8 mouse cellular contexts compared by ENCODE assay signal in genomic region chr1:131207531-131207930, GRCm38 (mm10). TPM values are rescaled to one million over a fixed set of nuclear protein-coding genes. Genes with fewer than 3 reads are reported as not detected.
DNase-seq lines count a peak whose midpoint lies in the region; ATAC-seq and TF ChIP-seq lines count a peak whose summit lies in the region.

No protein-coding gene starts in this region.

- TF ChIP-seq EP300 in heart, adult 2 months (IDR thresholded peaks at IDR 0.05; ENCODE audit: insufficient read depth, low read depth, low read length), result 0 out of 2 replicates have a peak, but pooled peaks have one; percentile 29

- no peaks in the 10 kb centered on the region for H3K36me3 ChIP-seq in heart, adult 2 months (ENCODE audit: control insufficient read depth, insufficient read depth, low read length)
- no peaks in the 10 kb centered on the region for H3K36me3 ChIP-seq in forebrain, embryonic 12.5 days (replicated peaks)
- no peaks in the 10 kb centered on the region for H3K36me3 ChIP-seq in hindbrain, embryonic 14.5 days (replicated peaks; ENCODE audit: control insufficient read depth, insufficient read depth)
- H3K36me3 ChIP-seq in limb, embryonic 12.5 days, result no peaks in the 10 kb centered on the region
- no peaks in the 10 kb centered on the region for H3K36me3 ChIP-seq in stomach, embryonic 15.5 days

- no peak overlapping the region for H3K9ac ChIP-seq in heart, adult 2 months (ENCODE audit: low read depth, low read length)
- H3K9ac ChIP-seq in forebrain, embryonic 12.5 days, result no peak overlapping the region
- no peak overlapping the region for H3K9ac ChIP-seq in hindbrain, embryonic 14.5 days
- no peak overlapping the region for H3K9ac ChIP-seq in limb, embryonic 12.5 days (replicated peaks)
- H3K9ac ChIP-seq in stomach, embryonic 15.5 days, result no peak overlapping the region

- H3K4me2 ChIP-seq in forebrain, embryonic 12.5 days, result no peak overlapping the region
- H3K4me2 ChIP-seq in hindbrain, embryonic 14.5 days (replicated peaks), result no peak overlapping the region
- H3K4me2 ChIP-seq in limb, embryonic 12.5 days, result no peak overlapping the region
- H3K4me2 ChIP-seq in stomach, embryonic 15.5 days, result no peak overlapping the region

- ATAC-seq in forebrain, embryonic 12.5 days (ENCODE audit: low FRiP score), result peak; percentile 53; the same call in 1 of the 2 replicates
- peak; percentile 59; the same call in 1 of the 2 replicates for ATAC-seq in hindbrain, embryonic 14.5 days (ENCODE audit: low FRiP score)
- peak; percentile 22; the same call in 1 of the 2 replicates for ATAC-seq in limb, embryonic 12.5 days (ENCODE audit: insufficient number of reproducible peaks, insufficient read depth, low FRiP score, low TSS enrichment, low read depth)
- ATAC-seq in stomach, embryonic 15.5 days (ENCODE audit: insufficient read depth, low FRiP score, low read depth), result 0 out of 2 replicates have a peak, but pooled peaks have one; percentile 34

- H3K79me2 ChIP-seq in heart, adult 2 months (replicated peaks; ENCODE audit: control insufficient read depth, insufficient read depth, low read length), result no peaks in the 10 kb centered on the region

- intact Hi-C loops in heart, adult 2 months (cut with DNase I), result loop anchor here (5.0 kb wide), 1 partner anchor 90 kb away; no protein-coding TSS in a partner anchor
- intact Hi-C loops in heart, postnatal 25 days (cut with DNase I), result loop anchor here (5.0 kb wide), 1 partner anchor 40 kb away; the partner anchor contains the start of gene Rassf5

- peak; percentile 54 to 76 for DNase-seq in heart, adult 2 months
- no peak for DNase-seq in heart, postnatal 25 days (ENCODE audit: low spot score)
- DNase-seq in adrenal gland, postnatal 4 days (ENCODE audit: low spot score in 2 of 2), result peak; percentile 43 to 49
- DNase-seq in hindbrain, embryonic 14.5 days (ENCODE audit: low spot score), result peak; percentile 74
- DNase-seq in natural killer cell, adult 2 months (ENCODE audit: low spot score in 2 of 2), result peak; percentile 58 to 76

- no peaks in the 10 kb centered on the region for H3K9me3 ChIP-seq in forebrain, embryonic 12.5 days
- H3K9me3 ChIP-seq in hindbrain, embryonic 14.5 days (ENCODE audit: control insufficient read depth, low read length), result no peaks in the 10 kb centered on the region
- no peaks in the 10 kb centered on the region for H3K9me3 ChIP-seq in limb, embryonic 12.5 days
- H3K9me3 ChIP-seq in stomach, embryonic 15.5 days, result no peaks in the 10 kb centered on the region

- no peak overlapping the region for H3K4me3 ChIP-seq in heart, adult 2 months
- no peak overlapping the region for H3K4me3 ChIP-seq in forebrain, embryonic 12.5 days (replicated peaks)
- no peak overlapping the region for H3K4me3 ChIP-seq in hindbrain, embryonic 14.5 days (replicated peaks; ENCODE audit: low read length)
- H3K4me3 ChIP-seq in limb, embryonic 12.5 days (replicated peaks), result no peak overlapping the region
- H3K4me3 ChIP-seq in stomach, embryonic 15.5 days (replicated peaks), result no peak overlapping the region

- no peaks in the 10 kb centered on the region for H3K27me3 ChIP-seq in heart, adult 2 months (ENCODE audit: control insufficient read depth, insufficient read depth, low read length)
- H3K27me3 ChIP-seq in forebrain, embryonic 12.5 days, result no peaks in the 10 kb centered on the region; the same call in 1 of the 2 replicates
- H3K27me3 ChIP-seq in hindbrain, embryonic 14.5 days (ENCODE audit: control insufficient read depth, insufficient read depth, low read length), result no peaks in the 10 kb centered on the region
- no peaks in the 10 kb centered on the region for H3K27me3 ChIP-seq in limb, embryonic 12.5 days
- no peaks in the 10 kb centered on the region for H3K27me3 ChIP-seq in stomach, embryonic 15.5 days (replicated peaks)

- WGBS in heart, adult 2 months, result 4% methylated on average over 5 of the region's 5 CpGs
- WGBS in forebrain, embryonic 12.5 days, result 5% methylated on average over 5 of the region's 5 CpGs
- WGBS in hindbrain, embryonic 14.5 days, result 4% methylated on average over 5 of the region's 5 CpGs
- 9% methylated on average over 5 of the region's 5 CpGs for WGBS in limb, embryonic 12.5 days
- 2% methylated on average over 5 of the region's 5 CpGs for WGBS in stomach, embryonic 15.5 days

- no peak for TF ChIP-seq POLR2A in heart, adult 2 months (IDR thresholded peaks at IDR 0.05; ENCODE audit: insufficient read depth, low read depth, low read length)

- no peak overlapping the region for H3K27ac ChIP-seq in heart, adult 2 months
- no peak overlapping the region for H3K27ac ChIP-seq in forebrain, embryonic 12.5 days
- H3K27ac ChIP-seq in hindbrain, embryonic 14.5 days, result no peak overlapping the region
- no peak overlapping the region for H3K27ac ChIP-seq in limb, embryonic 12.5 days
- H3K27ac ChIP-seq in stomach, embryonic 15.5 days, result no peak overlapping the region

- no peaks in the 10 kb centered on the region for H3K4me1 ChIP-seq in heart, adult 2 months (ENCODE audit: control insufficient read depth, insufficient read depth, low read length)
- no peaks in the 10 kb centered on the region for H3K4me1 ChIP-seq in forebrain, embryonic 12.5 days
- H3K4me1 ChIP-seq in hindbrain, embryonic 14.5 days (replicated peaks; ENCODE audit: control insufficient read depth, insufficient read depth, low read length), result no peaks in the 10 kb centered on the region
- H3K4me1 ChIP-seq in limb, embryonic 12.5 days (replicated peaks), result no peaks in the 10 kb centered on the region; the same call in 1 of the 2 replicates
- peaks cover 5% of the 10 kb centered on the region; the same call in 1 of the 2 replicates for H3K4me1 ChIP-seq in stomach, embryonic 15.5 days

- peak; percentile 78 for TF ChIP-seq CTCF in heart, adult 2 months (IDR thresholded peaks at IDR 0.05)

RNA-seq across cellular contexts. Expression of gene Rassf5, which starts 37.5 kb away (rescaled TPM):
- total RNA-seq in heart, adult 2 months (2021), result 1 to 10 TPM; 1.7 to 2.3 TPM
- polyA plus RNA-seq in heart, adult 2 months (2012; rRNA removed), result 1.6 and 2.0 TPM in 2 replicates
- total RNA-seq in heart, postnatal 25 days (2021), result 1 to 10 TPM; 1.6 to 2.3 TPM
- 10 to 100 TPM; 11.1 to 14.1 TPM for total RNA-seq in adrenal gland, postnatal 4 days (2021)
- polyA plus RNA-seq in forebrain, embryonic 12.5 days (2016; fragmentation: Nextera tagmentation; extraction: Ambion mirVana), result 0.98 and 1.1 TPM in 2 replicates
- 4.0 and 5.0 TPM in 2 replicates for polyA plus RNA-seq in hindbrain, embryonic 14.5 days (2014; fragmentation: Nextera tagmentation; extraction: Ambion mirVana)
- 1.3 and 1.5 TPM in 2 replicates for polyA plus RNA-seq in limb, embryonic 12.5 days (2016; fragmentation: Nextera tagmentation; extraction: Ambion mirVana)
- 4.5 and 5.7 TPM in 2 replicates for polyA plus RNA-seq in stomach, embryonic 15.5 days (2015; fragmentation: Nextera tagmentation; extraction: Ambion mirVana)

RNA-seq across cellular contexts. Expression of gene Eif2d, which starts 54.5 kb away (rescaled TPM):
- total RNA-seq in heart, adult 2 months (2021), result 10 to 100 TPM; 34.7 to 37.1 TPM
- polyA plus RNA-seq in heart, adult 2 months (2012; rRNA removed), result 25.8 and 35.3 TPM in 2 replicates
- 10 to 100 TPM; 36.5 to 36.6 TPM for total RNA-seq in heart, postnatal 25 days (2021)
- 10 to 100 TPM; 47.4 to 49.9 TPM for total RNA-seq in adrenal gland, postnatal 4 days (2021)
- 54.8 and 56.0 TPM in 2 replicates for polyA plus RNA-seq in forebrain, embryonic 12.5 days (2016; fragmentation: Nextera tagmentation; extraction: Ambion mirVana)
- polyA plus RNA-seq in hindbrain, embryonic 14.5 days (2014; fragmentation: Nextera tagmentation; extraction: Ambion mirVana), result 50.3 TPM in 2 replicates
- 66.1 and 68.8 TPM in 2 replicates for polyA plus RNA-seq in limb, embryonic 12.5 days (2016; fragmentation: Nextera tagmentation; extraction: Ambion mirVana)
- polyA plus RNA-seq in stomach, embryonic 15.5 days (2015; fragmentation: Nextera tagmentation; extraction: Ambion mirVana), result 54.6 and 64.1 TPM in 2 replicates
